Mouse (Mus musculus): Measurements from ENCODE around the gene Polr3gl.

Gene Polr3gl

GRCm38 (mm10) chr3:96598156-96599068 lies 4.4 kb upstream of the Polr3gl start:
- peak; percentile 62 for DNase-seq (ENCODE audit: low spot score)

GRCm38 (mm10) chr3:96597435-96597891 lies 3.5 kb upstream of the Polr3gl start:
- no peak for DNase-seq (ENCODE audit: low spot score)

GRCm38 (mm10) chr3:96596855-96597254 lies 2.9 kb upstream of the Polr3gl start:
- no peak for DNase-seq (ENCODE audit: low spot score)

- no peak for DNase-seq (ENCODE audit: low spot score)
Measured at GRCm38 (mm10) chr3:96596228-96596707, 2.3 kb upstream of the Polr3gl start, which contains the start of gene Ankrd34a. Gene Ankrd34a (plus strand): TSS chr3:96596636.

- no peak for DNase-seq (ENCODE audit: low spot score)
Measured at GRCm38 (mm10) chr3:96595661-96596060, 1.7 kb upstream of the Polr3gl start.

- DNase-seq (ENCODE audit: low spot score), result no peak
Measured at GRCm38 (mm10) chr3:96594851-96595250, 870 bp upstream of the Polr3gl start.

- peak; percentile 65 for DNase-seq (ENCODE audit: low spot score)
Measured at GRCm38 (mm10) chr3:96593374-96593773, 607 bp downstream of the Polr3gl start.

GRCm38 (mm10) chr3:96590657-96591056 lies 3.3 kb downstream of the Polr3gl start:
- no peak for DNase-seq (ENCODE audit: low spot score)

GRCm38 (mm10) chr3:96583386-96583785 lies 10.6 kb downstream of the Polr3gl start:
- no peak for DNase-seq (ENCODE audit: low spot score)

- no peak for DNase-seq (ENCODE audit: low spot score)
Measured at GRCm38 (mm10) chr3:96581771-96582515, 12.0 kb downstream of the Polr3gl start.

GRCm38 (mm10) chr3:96581141-96581540 lies 12.8 kb downstream of the Polr3gl start:
- DNase-seq (ENCODE audit: low spot score), result no peak

- DNase-seq (ENCODE audit: low spot score), result peak; percentile 93
Measured at GRCm38 (mm10) chr3:96579885-96580454, 14.0 kb downstream of the Polr3gl start.

GRCm38 (mm10) chr3:96579239-96579750 lies 14.7 kb downstream of the Polr3gl start:
- DNase-seq (ENCODE audit: low spot score), result no peak

- DNase-seq (ENCODE audit: low spot score), result no peak
Measured at GRCm38 (mm10) chr3:96578561-96579238, 15.3 kb downstream of the Polr3gl start.

GRCm38 (mm10) chr3:96577566-96577965 lies 16.4 kb downstream of the Polr3gl start:
- no peak for DNase-seq (ENCODE audit: low spot score)

- DNase-seq (ENCODE audit: low spot score), result peak; percentile 97
Measured at GRCm38 (mm10) chr3:96576690-96577541, 17.1 kb downstream of the Polr3gl start, which contains the start of gene Gm16253. Gene Gm16253 (plus strand): TSS chr3:96576984.

- DNase-seq (ENCODE audit: low spot score), result peak; percentile 94
Measured at GRCm38 (mm10) chr3:96576005-96576658, 17.8 kb downstream of the Polr3gl start.

- DNase-seq (ENCODE audit: low spot score), result no peak
Measured at GRCm38 (mm10) chr3:96575272-96575984, 18.6 kb downstream of the Polr3gl start.

Data from lung, postnatal 25 days (tissue).